Mouse (Mus musculus) 3134 (cell line): Measurements from ENCODE around the gene Os9.
A peak's percentile ranks its signal among the peaks of the same experiment; 100 is the strongest.

Experiments
- DNase-seq: peaks from one replicate; pipeline ENCODE4 v3.0.0-alpha.2; 2011; ENCODE audit warnings: low spot score; ENCODE audit not compliant: insufficient read length; ENCODE audit errors: extremely low read depth

The Os9 gene

DNA sequence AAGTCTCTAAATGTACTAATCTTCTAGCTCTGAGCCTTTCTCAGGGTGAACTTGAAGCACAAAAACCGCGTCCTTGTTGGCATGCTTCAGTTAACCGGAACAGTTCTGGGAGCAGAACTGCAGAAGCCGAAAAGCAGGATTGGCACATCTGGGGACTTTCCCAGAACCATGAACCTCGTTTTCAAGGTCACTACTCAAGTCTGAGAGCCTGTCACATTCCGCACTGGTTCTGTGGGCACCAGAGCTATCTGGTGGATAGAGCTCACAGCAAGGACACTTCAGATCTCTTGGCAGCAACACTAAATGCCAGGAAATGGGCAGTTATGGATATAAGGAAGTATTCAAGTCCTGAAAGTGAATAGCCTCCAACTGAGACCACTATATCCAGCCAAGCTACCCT lies 26.2 kb upstream of the Os9 start:
- DNase-seq: no peak

DNA sequence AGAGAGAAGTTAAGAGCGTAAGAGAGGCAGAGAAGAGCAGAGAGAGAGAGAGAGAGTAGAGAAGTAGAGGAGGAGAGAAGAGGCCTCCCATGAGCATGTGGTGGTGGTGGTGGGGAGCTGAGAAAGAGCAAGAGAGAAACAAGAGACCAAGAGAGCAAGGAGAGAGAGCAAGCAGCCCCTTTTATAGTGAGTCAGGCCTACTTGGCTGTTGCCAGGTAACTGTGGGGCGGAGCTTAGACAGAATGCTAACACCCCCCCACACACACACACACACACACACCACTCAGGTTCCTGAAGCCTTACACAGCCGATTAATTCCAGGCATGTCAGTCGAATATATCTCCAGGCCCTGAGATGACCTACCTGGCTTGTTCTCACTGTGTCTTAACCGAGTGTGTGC lies 24.4 kb upstream of the Os9 start:
- no peak for DNase-seq

DNA sequence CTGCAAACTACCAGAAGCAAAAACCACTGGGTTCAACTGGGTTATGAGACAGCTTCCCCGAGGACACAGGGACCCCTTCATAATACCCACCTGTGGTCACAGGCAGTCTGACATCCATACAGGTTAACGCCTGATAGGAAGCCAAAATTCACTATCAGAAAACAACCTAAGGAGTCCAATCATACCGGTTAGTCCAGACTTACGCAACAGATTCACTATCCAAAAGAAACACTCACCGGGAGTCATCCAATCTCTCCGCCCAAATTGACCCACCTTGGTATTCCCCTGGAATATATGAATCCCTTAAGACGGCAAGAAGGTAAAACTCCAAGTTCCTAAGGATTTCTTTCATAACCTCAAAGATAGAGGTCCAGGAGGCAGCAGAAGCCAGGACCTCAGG lies 23.6 kb upstream of the Os9 start:
- DNase-seq: no peak

DNA sequence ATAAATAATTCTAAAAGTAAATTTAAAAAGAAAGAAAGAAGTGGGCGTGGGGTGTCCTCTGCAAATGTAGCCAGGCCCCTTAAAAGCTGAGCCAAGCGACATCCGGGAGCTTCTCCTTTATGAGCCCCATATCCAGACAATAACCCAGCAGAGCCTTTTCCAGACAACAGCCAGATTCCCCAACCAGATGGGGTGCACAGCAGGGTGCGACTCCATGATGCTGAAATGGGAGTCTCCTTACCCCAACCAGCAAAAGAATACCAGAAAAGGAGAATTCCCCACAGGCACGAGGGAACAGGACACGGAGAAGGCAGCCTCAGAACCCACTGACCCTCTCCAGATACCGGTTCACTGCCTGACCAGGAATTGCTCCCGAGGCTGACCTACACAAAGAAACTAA lies 22.3 kb upstream of the Os9 start:
- no peak for DNase-seq

DNA sequence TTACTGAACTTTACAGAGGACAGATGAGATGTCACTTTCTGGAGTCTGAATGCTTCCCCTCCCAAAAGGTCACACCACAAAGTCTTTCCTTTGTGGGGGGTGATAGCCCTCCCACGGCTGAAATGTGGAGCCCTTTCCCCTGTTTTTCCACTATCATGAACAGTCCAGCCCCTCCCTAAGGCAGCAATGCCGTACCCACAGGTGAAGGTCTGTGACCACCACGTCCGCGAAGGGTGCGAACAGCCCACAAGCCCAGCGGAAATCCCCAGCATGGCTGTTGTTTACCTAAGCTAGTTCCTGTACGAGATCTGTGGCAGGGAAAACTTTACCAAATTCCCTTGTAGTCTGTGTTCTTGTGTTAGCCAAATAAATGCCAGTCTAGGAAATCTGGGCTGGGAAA lies 20.6 kb upstream of the Os9 start:
- DNase-seq: no peak

DNA sequence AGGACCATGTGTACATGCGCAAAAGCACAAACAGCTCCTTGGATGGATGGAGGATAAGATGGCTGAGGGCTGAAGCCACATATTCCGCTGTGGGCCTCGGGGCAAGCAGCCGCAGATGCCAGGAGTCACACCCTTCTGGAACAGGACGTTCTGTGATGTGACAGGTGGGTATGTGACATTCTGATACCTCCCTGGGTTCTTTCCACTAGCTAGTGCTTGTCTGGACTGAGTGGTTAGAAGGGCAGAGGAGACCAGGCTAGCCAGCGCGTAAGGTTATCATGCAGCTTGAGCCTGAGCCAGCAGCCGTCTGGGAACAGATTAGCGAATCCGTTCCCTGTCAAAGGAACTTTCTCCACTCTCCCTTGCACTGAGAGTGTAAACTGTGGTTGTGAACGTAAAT lies 20.0 kb upstream of the Os9 start:
- no peak for DNase-seq

DNA sequence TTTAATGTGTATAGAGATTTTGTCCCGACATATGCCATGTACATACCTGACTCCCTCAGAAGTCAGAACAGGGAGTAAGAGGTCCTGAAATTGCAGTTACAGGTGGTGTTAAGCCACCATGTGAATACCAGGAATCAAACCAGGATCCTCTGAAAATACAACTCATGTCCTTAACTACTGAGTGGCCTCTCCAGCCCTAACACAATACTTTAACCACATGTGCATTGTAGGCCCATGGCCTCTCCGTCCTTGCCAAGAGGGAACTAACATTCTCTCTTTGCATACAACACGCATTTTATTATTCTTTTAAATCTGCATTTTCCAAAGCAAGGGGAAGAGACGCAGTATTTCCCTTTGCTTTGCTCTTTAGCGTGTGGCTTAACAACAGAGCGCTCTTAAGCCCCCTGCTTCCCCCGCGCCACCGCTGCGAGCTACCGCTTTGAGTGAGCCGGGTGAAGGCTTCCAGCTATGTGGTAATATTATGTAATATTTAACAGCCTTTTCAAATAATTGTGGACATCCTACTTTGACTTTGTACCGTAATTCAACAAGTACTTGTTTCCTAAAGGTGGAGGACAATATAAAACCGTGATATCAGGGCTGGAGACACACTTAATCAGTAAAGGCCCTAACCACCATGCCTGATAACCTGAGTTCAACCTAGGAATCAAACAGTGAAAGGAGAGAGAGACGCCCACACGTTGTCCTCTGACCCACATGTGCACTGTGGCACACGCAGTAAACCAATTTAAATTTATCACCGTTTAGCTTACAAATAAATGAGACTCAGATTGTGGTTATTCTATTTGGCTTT lies 17.6 kb upstream of the Os9 start:
- DNase-seq: no peak

DNA sequence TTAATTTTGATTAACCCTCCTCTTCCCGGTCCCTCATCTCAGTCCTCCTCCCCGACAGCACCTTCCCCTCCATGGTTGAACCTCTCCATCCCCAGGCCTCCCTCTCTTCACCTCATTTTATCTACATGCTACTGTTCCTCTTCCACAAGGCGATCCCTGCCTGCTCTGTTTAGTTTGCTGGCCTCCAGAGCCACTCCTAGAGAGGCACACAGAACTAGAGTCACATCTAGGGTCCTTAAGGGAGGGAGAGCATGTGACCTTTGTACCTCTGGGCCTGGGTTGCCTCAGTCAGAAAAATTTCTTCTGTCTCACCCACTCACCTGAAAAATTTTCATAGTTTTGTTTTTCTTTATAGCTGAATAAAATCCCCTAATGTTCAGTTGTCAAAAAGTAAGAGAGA lies 17.0 kb upstream of the Os9 start:
- DNase-seq: no peak

DNA sequence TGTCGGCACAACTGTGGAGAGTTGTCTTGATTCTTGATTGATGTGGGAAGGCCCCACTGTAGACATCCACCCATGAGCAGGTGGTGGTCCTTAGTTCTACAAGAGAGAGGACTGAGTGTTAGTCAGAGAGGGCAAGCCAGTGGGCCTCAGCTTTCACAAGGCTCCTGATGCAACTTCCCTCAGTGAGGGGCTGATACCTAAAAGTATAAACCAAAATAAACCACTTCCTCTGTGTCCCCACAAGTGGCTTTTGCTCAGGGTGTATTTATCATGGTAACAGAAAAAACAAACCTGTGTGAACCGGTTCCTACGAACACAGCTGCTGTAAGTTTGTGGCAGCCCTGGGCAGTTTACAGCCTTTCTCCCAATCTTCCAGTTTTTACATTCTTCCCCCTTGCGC lies 15.6 kb upstream of the Os9 start:
- DNase-seq: no peak

DNA sequence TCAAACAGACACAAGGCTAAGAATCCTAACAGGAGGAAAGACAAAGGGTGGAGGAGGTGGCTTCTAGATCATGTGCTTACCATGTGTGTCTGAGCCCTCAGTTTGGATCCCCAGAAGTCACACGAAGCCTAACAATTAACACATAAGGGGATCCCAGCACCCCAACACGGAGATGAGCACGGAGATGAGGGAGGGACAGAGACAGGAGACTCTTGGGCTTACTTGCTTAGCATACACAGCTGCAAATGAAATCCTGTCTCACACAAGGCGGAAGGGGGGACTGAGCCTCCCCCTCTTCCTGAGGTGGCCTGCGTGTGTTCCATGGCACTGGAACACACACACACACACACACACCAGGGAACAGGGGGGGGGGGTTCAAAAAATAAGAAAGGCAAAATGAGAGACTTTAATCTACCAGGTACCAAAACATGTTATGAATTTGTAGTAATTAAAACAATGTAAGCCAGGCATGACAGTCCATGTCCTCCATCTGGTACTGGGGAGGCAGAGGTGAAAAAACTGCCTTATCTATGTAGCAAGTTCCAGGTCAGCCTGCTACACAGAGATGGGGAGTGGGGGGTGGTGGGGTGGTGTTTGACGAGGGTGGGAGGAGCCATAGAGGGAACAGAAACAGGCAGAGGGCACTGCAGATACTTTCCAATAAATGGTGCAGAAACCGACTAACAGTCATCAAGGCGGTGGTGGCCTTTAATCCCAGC lies 14.3 kb upstream of the Os9 start:
- DNase-seq: no peak

DNA sequence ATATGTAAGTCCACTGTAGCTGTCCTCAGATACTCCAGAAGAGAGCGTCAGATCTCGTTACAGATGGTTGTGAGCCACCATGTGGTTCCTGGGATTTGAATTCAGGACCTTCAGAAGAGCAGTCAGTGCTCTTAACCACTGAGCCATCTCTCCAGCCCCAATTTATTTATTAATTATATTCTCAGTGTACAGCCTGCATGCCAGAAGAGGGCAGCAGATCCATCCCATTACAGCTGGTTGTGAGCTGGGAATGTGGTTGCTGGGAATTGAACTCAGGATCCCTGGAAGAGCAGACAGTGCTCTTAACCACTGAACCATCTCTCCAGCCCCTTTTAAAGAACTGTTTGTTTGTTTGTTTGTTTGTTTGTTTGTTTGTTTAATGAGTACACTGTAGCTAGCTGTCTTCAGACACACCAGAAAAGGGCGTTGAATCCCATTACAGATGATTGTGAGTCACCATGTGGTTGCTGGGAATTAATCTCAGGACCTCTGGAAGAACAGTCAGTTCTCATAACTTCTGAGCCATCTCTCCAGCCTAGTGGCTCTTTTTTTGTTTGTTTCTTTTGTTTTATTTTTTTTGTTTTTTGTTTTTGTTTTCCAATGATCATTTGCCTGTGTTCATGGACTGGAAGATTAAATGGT lies 13.6 kb upstream of the Os9 start:
- DNase-seq: peak; percentile 50

DNA sequence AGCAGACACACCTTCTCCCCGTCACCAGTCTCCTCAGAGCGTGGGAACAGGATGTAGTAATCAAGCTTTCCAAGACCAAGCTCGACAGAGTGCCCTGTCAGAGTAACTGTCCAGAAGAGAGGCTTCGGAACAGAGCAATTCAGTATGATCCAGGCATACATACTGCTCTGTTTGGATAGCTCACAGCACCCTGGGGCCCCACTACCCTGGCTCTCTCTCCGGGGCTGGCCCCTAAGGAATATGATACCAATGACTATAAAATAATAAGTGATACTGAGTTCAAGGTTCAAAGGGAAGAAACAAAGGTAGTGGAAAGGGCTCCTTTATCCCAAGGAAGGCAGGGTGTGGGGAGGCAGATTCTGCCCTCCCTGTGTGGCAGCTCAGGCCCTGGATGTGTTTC lies 11.5 kb upstream of the Os9 start:
- no peak for DNase-seq

DNA sequence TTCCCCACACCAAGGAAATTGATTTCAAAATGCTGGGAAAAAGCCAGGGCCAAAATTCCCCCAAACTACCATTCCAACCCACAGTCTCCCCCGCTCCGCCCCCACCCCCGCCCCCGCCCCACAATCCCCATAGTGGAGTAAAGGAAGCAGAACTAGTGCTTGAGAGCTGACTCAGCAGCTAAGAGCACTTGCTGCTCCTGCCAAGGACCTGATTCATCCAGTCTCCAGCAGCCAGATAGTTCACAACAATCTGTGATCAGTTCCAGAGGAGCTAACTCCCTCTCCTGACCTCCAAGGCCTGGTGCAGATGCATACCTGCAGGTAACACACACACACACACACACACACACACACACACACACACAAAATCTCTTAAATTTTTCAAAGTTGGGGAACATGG lies 8.5 kb upstream of the Os9 start:
- no peak for DNase-seq

DNA sequence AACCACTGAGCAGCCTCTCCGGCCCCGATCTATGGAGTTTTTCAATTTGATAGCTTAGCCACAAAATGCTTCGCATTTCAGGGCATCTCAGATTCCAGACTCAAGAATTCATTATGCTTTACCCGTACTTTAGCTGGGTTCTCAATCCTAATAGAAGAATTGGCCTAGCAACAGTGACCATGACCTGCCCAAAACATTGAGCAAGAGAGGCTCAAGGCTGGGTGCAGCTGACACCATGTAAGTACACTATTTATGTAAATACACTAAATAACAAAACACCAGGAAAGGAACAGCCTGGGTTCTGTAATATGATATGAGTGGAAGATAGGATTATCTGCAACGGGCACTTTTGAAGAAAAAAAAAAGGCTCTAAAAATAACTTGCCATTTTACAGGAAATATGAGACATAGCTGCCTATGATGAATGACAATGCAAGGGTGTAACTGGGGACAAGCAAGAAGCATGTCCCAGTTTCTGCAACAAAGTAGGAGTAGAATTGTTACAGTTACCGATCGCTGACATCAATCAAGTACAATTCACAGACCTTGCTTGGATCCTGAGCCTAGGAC lies 6.9 kb upstream of the Os9 start:
- no peak for DNase-seq

DNA sequence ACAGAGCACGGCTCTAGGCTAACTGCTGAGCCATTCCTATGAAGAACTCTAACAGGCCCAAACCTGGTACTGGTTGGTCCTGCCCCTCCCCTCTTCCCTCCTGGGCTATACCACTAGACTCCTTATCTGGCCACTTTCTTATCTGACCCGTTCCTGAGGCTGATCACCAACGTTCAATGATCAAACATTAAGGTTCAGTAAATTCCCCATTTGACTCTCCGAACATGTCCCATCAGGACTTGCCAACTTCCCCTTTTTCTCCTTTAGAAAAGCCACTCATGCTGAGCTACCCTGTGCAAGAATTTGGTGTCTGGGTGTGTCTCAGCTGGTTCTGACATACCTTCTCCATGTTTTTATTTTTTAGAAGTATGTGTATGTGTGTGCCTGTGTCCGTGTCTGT lies 5.6 kb upstream of the Os9 start:
- DNase-seq: no peak

DNA sequence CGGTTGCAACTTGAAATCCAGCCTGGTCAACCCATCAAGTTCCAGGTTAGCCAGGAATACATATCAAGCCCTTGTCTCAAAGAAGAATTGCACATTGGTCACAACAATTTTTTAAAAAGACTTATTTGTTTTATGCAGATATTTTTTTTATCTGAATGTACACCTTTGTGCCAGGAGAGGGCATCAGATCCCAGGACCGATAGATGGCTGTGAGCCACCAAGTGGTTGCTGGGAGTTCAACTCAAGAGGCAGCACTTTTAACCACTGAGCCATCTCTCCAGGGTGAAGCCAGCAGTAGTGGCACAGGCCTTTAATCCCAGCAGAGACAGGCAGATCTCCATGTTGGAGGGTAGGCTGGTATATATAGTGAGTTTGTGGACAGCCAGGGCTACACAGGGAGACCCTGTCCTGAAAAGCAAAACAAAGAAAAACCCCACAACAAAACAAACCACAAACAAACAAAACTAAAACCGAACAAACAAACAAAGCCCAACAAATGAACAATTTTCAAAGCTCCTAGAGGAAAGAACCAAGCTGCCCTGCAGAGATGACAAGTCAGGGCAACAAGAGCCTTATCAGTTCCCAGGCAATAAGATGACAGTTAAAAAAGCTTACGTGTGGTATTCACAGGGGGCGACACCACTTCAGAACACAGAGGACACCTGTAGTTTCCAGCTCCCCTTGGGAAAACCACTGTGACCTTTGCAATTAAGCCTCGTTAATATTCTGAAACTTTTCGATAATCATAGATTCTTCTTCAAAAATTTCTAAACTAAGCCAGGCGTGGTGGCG lies 4.5 kb upstream of the Os9 start:
- peak; percentile 54 for DNase-seq

DNA sequence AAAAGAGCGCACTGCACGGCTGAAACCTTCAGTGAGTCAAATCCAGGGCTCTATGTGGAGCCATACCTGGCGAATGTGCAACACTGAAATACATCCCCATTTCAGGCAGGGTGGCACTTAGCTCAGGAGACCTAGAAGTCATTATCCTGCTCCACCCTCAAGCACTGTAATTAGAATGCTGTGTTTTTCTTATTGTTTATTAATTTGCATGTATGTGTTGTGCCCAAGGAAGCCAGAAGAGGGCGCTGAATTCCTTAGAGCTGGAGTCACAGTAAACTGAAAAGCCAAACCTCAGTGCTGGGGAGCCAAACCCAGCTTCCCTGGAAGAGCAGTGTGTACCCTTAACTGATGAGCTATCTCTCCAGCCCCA lies 2.5 kb upstream of the Os9 start:
- peak; percentile 46 for DNase-seq

DNA sequence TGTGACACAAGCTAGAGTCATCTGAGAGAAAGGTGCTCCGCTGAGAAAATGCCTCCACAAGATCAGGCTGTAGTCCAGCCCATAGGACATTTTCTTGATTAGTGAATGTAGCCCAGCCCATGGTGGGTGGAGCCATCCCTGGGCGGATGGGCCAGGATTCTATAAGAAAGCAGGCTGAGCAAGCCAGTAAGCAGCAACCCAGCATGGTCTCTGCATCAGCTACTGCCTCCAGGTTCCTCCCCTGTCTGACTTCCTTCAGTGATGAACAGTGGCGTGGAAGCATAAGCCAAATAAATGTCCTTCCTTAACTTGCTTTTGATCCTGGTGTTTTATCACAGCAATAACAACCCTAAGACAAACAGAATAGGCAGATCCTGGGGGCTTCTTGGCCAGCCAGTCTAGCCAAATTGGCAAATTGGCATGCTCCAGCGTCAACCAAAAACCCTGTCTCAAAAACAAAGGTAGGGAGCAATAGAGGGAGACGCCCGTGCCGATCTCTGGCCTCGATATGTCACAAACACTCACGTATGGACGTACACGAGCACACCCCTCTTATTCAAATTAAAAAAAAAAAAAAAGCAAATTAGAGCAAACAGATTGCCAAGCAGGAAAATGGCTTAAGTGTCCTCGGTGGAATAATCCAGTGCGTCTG lies 2.0 kb upstream of the Os9 start:
- DNase-seq: no peak

DNA sequence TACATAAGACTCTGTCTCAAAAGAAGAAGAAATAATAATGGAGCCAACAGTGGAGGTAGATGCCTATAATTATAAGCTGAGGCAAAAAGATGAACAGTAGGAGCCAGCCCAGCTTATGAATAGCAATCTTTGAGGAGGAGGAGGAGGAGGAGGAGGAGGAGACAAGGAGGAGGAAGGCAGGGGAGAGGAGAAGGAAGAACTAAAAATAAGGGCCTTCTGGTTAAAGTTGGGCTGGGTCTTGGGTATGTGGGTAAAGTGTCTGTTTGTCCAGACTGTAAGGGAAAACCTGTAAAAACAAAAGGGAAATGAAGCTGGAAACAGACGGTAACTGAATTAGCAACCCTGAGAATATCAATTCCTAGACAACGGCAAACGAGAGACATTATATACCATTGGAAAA lies 1.1 kb upstream of the Os9 start:
- DNase-seq: no peak

DNA sequence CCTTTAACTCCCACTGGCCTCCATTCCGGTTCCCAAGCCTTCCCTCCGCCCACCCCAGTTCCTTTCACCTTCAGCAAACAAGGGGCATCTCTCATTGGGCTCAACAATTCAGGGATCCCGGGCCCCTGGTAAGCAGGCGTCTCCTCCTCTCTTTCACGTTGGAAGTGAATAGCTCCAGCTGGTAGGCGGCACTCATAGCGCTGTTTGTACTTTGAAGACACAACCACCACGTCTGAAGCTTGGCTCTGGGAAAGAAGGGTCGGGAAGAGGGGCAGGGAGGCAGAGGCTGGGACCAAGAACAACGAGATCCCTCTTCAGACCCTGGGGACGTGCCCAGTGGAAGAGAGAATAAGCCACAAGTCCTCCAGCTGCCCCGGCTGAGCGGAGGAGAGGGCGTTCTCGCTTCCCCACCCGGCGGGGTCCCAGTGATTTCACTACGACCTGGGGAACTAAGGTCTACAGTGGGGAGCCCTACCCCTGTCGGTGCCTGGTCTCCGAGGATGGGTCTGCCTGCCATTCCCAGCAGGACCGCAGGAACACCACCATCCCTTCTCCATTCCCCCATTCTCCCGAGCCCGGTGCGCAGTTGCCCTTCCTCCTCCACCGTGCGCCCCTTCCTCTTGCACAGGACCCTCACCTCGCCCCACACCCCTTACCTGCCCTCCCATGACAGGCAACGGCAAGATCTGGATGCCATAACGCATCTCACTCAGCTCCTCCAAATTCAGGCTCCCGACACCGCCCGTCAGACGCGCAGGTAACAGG lies 448 bp downstream of the Os9 start:
- DNase-seq: no peak
